Mouse (Mus musculus) myocyte (in vitro differentiated cells): ENCODE measurements around the gene Pacrg.

Experiments
- CEBPB ChIP-seq: IDR thresholded peaks from 2 replicates; pipeline ENCODE4 v1.6.1; 2011; ENCODE audit warnings: mild to moderate bottlenecking, moderate library complexity; ENCODE audit not compliant: poor library complexity, insufficient read depth, severe bottlenecking
- E2F4 ChIP-seq: IDR thresholded peaks from one replicate; pipeline ENCODE4 v1.6.1; 2011; ENCODE audit warnings: mild to moderate bottlenecking, control low read depth, moderate library complexity; ENCODE audit not compliant: insufficient read depth
- MAX ChIP-seq: IDR thresholded peaks from one replicate; pipeline ENCODE4 v1.6.1; 2011; ENCODE audit warnings: low read depth, mild to moderate bottlenecking, control low read depth
- MYOG ChIP-seq, 3 experiments: IDR thresholded peaks; one replicate each; pipeline ENCODE4 v1.6.1; 2011; ENCODE audit warnings: control low read depth in 2 of 3, low read depth in 2 of 3, mild to moderate bottlenecking in 2 of 3; ENCODE audit not compliant: insufficient read length in 2 of 3, control insufficient read depth in 1 of 3, insufficient read depth in 1 of 3
- POLR2A ChIP-seq: IDR thresholded peaks from one replicate; pipeline ENCODE4 v1.6.1; 2011; ENCODE audit warnings: low read depth, mild to moderate bottlenecking, control low read depth, moderate library complexity; ENCODE audit not compliant: insufficient read length
- REST ChIP-seq: IDR thresholded peaks from one replicate; pipeline ENCODE4 v1.6.1; 2011; ENCODE audit warnings: mild to moderate bottlenecking, control low read depth, moderate library complexity; ENCODE audit not compliant: insufficient read depth, insufficient read length
- SRF ChIP-seq: IDR thresholded peaks from one replicate; pipeline ENCODE4 v1.6.1; 2011; ENCODE audit warnings: low read depth; ENCODE audit not compliant: control insufficient read depth, insufficient read length
- TCF12 ChIP-seq: IDR thresholded peaks from one replicate; pipeline ENCODE4 v1.6.1; 2011; ENCODE audit warnings: mild to moderate bottlenecking, control low read depth; ENCODE audit not compliant: poor library complexity, insufficient read depth, severe bottlenecking
- TCF3 ChIP-seq: IDR thresholded peaks from one replicate; pipeline ENCODE4 v1.6.1; 2011; ENCODE audit warnings: low read depth, control low read depth; ENCODE audit not compliant: insufficient read length
- USF1 ChIP-seq: IDR thresholded peaks from one replicate; pipeline ENCODE4 v1.6.1; 2011; ENCODE audit warnings: low read depth, mild to moderate bottlenecking, control low read depth, moderate library complexity

DNA sequence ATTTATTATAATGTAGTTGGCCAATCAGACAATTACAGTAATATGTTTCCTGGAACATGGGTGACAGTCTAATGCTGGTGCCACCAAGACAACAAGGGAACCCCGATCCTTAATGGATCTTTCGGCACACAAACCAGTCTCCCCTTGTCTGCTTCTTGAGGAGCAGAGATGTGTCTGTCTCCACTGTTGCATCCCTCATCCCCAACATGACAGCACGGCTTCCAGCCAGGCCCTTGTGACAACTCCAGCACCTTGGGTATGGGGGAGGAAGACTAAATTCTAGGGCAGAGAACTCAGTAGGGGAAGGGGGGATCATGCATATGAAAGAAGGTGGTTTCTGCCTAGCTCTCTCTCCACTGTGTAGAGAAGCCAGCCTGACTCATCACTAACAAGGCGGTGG lies 242.4 kb downstream of the Pacrg start:
- TF ChIP-seq TCF12 = no peak
- no peak for TF ChIP-seq CEBPB
- TF ChIP-seq POLR2A = no peak
- no peak for TF ChIP-seq MAX
- TF ChIP-seq SRF = no peak
- no peak for TF ChIP-seq USF1
- TF ChIP-seq E2F4 = no peak
- TF ChIP-seq TCF3 = no peak
- no peak for TF ChIP-seq REST
- TF ChIP-seq MYOG (IDR thresholded peaks at IDR 0.05; ENCODE audit: control insufficient read depth in 1 of 3, insufficient read depth in 1 of 3, insufficient read length in 2 of 3, low read depth in 2 of 3) = no peak
